Mouse (Mus musculus): ENCODE data around the gene Tex14.

DNA sequence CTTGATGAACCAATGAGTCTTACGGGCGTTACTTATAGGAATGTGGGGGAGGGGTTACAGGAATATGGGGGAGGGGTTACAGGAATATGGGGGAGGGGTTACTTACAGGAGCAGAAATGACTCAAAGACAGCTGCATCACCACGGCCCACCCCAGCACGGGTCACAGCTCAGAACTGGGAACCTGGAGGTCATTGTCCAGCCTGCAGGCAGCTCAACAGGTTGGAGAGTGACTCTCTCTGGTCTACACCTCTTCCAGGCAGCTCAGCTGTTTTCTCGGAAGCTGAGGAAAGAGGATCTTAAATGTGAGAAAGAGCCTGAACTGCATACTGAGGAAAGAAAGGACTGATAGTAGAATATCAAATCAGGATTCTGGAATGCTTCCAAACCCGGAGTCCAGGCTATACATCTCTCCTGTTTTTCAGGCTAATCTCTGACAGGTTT, 16.9 kb downstream of the Tex14 start:
- TF ChIP-seq CTCF (IDR thresholded peaks at IDR 0.05; ENCODE audit: control insufficient read depth, insufficient read depth, insufficient read length) = no peak
- TF ChIP-seq MAX (IDR thresholded peaks at IDR 0.05) = no peak
- no peak for TF ChIP-seq MYOG (IDR thresholded peaks at IDR 0.05; ENCODE audit: control insufficient read depth, extremely low read depth, insufficient read length)
- no peak for TF ChIP-seq CEBPB (IDR thresholded peaks at IDR 0.05; ENCODE audit: low read depth)
- no peak for TF ChIP-seq USF1 (IDR thresholded peaks at IDR 0.05; ENCODE audit: low read depth)
- TF ChIP-seq MYOD1 (IDR thresholded peaks at IDR 0.05; ENCODE audit: control insufficient read depth, insufficient read length, low read depth) = no peak

Measured in C2C12 (cell line).